Mouse (Mus musculus) cortical plate, adult 2 months (tissue): ENCODE measurements around the gene Efna5.

Experiments
- CTCF ChIP-seq: fragments of 200-500 bp; IDR thresholded peaks from 2 replicates; pipeline ENCODE4 v1.5.1; 2011; ENCODE audit warnings: mild to moderate bottlenecking, control low read depth, low read length; ENCODE audit not compliant: insufficient read depth; ENCODE audit errors: extremely low read depth
- POLR2A ChIP-seq: fragments of 200-500 bp; IDR thresholded peaks from 2 replicates; pipeline ENCODE4 v1.6.1; 2011; ENCODE audit warnings: mild to moderate bottlenecking, low read length, control low read depth; ENCODE audit not compliant: insufficient read depth; ENCODE audit errors: extremely low read depth

DNA sequence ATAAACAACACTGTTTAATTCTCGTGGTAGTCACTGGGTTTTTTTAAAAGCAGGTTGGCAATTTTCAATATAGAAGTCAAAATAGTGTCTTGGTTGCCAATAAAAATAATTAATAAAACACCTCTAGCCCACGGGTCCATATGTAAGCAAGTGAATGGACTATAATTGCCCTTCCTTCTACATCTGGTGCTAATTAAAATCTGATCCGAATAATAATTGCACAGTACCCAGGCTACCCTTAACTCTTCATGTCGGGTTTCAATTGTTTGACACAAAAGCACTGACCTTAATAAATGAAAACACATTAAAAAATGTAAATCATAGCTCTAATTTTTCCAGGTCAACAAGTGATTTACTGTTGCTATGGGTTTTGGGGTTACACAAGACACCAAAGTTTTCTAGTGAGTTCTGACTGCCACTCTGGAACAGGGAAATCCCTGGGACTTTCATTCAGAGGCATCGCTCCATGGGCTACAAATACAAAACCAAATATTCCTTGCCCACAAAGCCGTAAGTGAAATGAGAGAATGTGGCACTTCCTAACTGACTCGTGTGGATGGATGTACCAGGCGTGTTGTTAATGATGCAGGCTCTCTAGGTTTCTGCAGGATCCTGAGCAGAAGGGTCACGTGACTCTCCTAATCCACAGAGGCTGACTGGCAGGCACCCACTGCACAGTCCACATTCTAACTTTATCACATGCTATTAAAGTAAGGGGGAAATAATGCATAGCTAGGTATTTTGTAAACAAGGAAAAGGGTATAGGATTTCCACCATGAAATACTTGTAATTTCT lies 178.9 kb downstream of the Efna5 start:
- TF ChIP-seq CTCF (no peak), POLR2A (no peak)
